ENCODE assay signal across 19 mouse cellular contexts in the genomic region with DNA sequence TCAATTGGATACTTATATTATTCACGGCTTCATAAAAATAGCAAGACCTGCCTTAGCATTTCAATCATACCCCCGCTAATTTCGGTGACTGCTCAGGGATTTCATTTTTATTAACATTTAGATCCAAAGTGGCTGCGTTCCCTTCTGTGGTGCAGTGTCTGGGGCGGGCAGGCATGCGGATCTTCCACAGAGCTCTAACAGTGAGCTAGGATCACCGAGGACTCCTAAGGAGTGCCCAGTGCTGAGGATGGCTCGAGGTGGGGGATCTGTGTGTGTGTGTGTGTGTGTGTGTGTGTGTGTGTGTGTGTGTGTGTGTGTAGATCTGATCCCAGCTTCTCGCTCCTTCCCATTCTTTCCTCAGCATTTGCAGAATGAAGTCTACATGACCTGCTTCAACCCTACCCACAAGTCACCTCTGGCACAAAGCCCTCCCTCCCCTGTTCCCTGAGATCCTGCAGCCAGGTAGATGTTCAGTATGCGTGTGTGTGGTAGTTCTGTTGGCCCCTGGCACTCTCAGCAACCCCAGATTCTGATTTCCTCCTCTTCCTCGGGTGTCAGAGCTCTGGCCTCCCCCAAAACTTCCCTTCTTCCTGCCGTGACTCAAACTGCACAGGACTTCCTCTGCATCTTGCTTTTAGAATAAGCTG.
DNase-seq lines count a peak whose midpoint lies in the region; ATAC-seq lines count a peak whose summit lies in the region.
"Had no signal": no experiment of that assay in that cellular context is flagged by ENCODE, and none has a peak within 500 bp of the region (broad histone marks: within the 10 kb centered on the region; RNA-seq: fewer than 3 reads in every experiment).

No protein-coding gene starts in this region.

- H3K4me1 ChIP-seq in heart, embryonic 10.5 days = peaks cover 8% of the 10 kb centered on the region; the same call in 1 of the 2 replicates
- no peaks in the 10 kb centered on the region for H3K4me1 ChIP-seq in neural tube, embryonic 12.5 days
- H3K4me1 ChIP-seq in hindbrain, embryonic 16.5 days (ENCODE audit: control insufficient read depth, insufficient read depth, low read depth, low read length) = no peaks in the 10 kb centered on the region; the same call in 1 of the 2 replicates
- H3K4me1 ChIP-seq in neural tube, embryonic 13.5 days (replicated peaks) = peaks cover 23% of the 10 kb centered on the region

- peak; percentile 44; the same call in 1 of the 2 replicates for ATAC-seq in neural tube, embryonic 12.5 days (ENCODE audit: low FRiP score, low read depth)
- ATAC-seq in hindbrain, embryonic 16.5 days = peak; percentile 73; the same call in 1 of the 2 replicates
- peak; percentile 84 for ATAC-seq in neural tube, embryonic 13.5 days (ENCODE audit: low read depth)
- ATAC-seq: forebrain, embryonic 16.5 days; intestine, postnatal 0 days had no signal

- no peak overlapping the region for H3K4me3 ChIP-seq in heart, embryonic 10.5 days
- no peak overlapping the region for H3K4me3 ChIP-seq in neural tube, embryonic 12.5 days
- no peak overlapping the region for H3K4me3 ChIP-seq in hindbrain, embryonic 16.5 days (ENCODE audit: low read length)
- no peak overlapping the region for H3K4me3 ChIP-seq in neural tube, embryonic 13.5 days
- H3K4me3 ChIP-seq: forebrain, embryonic 10.5 days; layer of hippocampus, adult 2 months; lung, embryonic 15.5 days; myocyte had no signal

- no peak overlapping the region for H3K4me2 ChIP-seq in neural tube, embryonic 12.5 days (replicated peaks)
- no peak overlapping the region for H3K4me2 ChIP-seq in hindbrain, embryonic 16.5 days (ENCODE audit: low read length)
- peak overlapping the region; percentile 39 for H3K4me2 ChIP-seq in neural tube, embryonic 13.5 days
- H3K4me2 ChIP-seq: lung, embryonic 15.5 days had no signal

- no peak overlapping the region for H3K9ac ChIP-seq in neural tube, embryonic 12.5 days
- no peak overlapping the region for H3K9ac ChIP-seq in hindbrain, embryonic 16.5 days (ENCODE audit: low read depth, low read length)
- H3K9ac ChIP-seq in neural tube, embryonic 13.5 days = no peak overlapping the region
- H3K9ac ChIP-seq: liver, embryonic 14.5 days; lung, embryonic 15.5 days had no signal

- H3K9me3 ChIP-seq in heart, embryonic 10.5 days = no peaks in the 10 kb centered on the region
- H3K9me3 ChIP-seq in neural tube, embryonic 12.5 days = no peaks in the 10 kb centered on the region
- H3K9me3 ChIP-seq in hindbrain, embryonic 16.5 days (ENCODE audit: control insufficient read depth, low read length) = no peaks in the 10 kb centered on the region
- no peaks in the 10 kb centered on the region for H3K9me3 ChIP-seq in neural tube, embryonic 13.5 days
- H3K9me3 ChIP-seq: forebrain, embryonic 10.5 days; lung, embryonic 15.5 days had no signal

- intact Hi-C loops in heart, postnatal 10 days (cut with DNase I) = no loop called here

- WGBS in heart, embryonic 10.5 days = 70% methylated on average over 12 of the region's 12 CpGs
- WGBS in neural tube, embryonic 12.5 days = 64% methylated on average over 12 of the region's 12 CpGs
- 54% methylated on average over 12 of the region's 12 CpGs for WGBS in hindbrain, embryonic 16.5 days
- WGBS in neural tube, embryonic 13.5 days = 51% methylated on average over 12 of the region's 12 CpGs

- no peaks in the 10 kb centered on the region for H3K36me3 ChIP-seq in heart, embryonic 10.5 days
- no peaks in the 10 kb centered on the region for H3K36me3 ChIP-seq in neural tube, embryonic 12.5 days
- no peaks in the 10 kb centered on the region for H3K36me3 ChIP-seq in hindbrain, embryonic 16.5 days (ENCODE audit: control insufficient read depth, insufficient read depth, low read length)
- no peaks in the 10 kb centered on the region for H3K36me3 ChIP-seq in neural tube, embryonic 13.5 days
- H3K36me3 ChIP-seq: forebrain, embryonic 10.5 days; lung, embryonic 15.5 days had no signal

- H3K27ac ChIP-seq in heart, embryonic 10.5 days = no peak overlapping the region
- H3K27ac ChIP-seq in neural tube, embryonic 12.5 days = no peak overlapping the region
- H3K27ac ChIP-seq in hindbrain, embryonic 16.5 days (ENCODE audit: low read depth, low read length) = no peak overlapping the region
- no peak overlapping the region for H3K27ac ChIP-seq in neural tube, embryonic 13.5 days (replicated peaks)
- H3K27ac ChIP-seq: forebrain, embryonic 10.5 days; layer of hippocampus, adult 2 months; liver, embryonic 14.5 days; lung, embryonic 15.5 days had no signal

- peaks cover 42% of the 10 kb centered on the region for H3K27me3 ChIP-seq in heart, embryonic 10.5 days (ENCODE audit: insufficient read depth, poor library complexity, severe bottlenecking)
- 0 out of 2 replicates have a peak, but pooled peaks cover 2% of the 10 kb centered on the region for H3K27me3 ChIP-seq in neural tube, embryonic 12.5 days (replicated peaks)
- no peaks in the 10 kb centered on the region for H3K27me3 ChIP-seq in hindbrain, embryonic 16.5 days (replicated peaks; ENCODE audit: control insufficient read depth, insufficient read depth, low read length)
- H3K27me3 ChIP-seq in neural tube, embryonic 13.5 days = peaks cover 25% of the 10 kb centered on the region
- H3K27me3 ChIP-seq: lung, embryonic 15.5 days had no signal

- DNase-seq in heart, embryonic 10.5 days (ENCODE audit: low spot score) = peak; percentile 58
- DNase-seq in heart, postnatal 10 days = no peak
- no peak for DNase-seq in neural tube, embryonic 10.5 days (ENCODE audit: extremely low spot score, low spot score)
- no peak for DNase-seq in gastrocnemius, postnatal 10 days
- DNase-seq in layer of hippocampus, postnatal 36 days = no peak
- DNase-seq: adrenal gland, postnatal 36 days; lung, postnatal 4 days; thymus, adult 18-20 months; thymus, postnatal 36 days had no signal
